Mouse (Mus musculus) induced T-regulatory cell, adult 2 months (primary cell): ENCODE measurements around the gene Rpl26.
A peak's percentile ranks its signal among the peaks of the same experiment; 100 is the strongest.
"Not testable (repeated sequence)": the region's sequence is repeated elsewhere in the genome, so short reads cannot be mapped to it uniquely, and the experiment has no call there.

Experiments used
- DNase-seq: peaks from one replicate; pipeline ENCODE4 v3.0.0-alpha.2; 2012; ENCODE audit warnings: low read depth

The Rpl26 gene

DNA sequence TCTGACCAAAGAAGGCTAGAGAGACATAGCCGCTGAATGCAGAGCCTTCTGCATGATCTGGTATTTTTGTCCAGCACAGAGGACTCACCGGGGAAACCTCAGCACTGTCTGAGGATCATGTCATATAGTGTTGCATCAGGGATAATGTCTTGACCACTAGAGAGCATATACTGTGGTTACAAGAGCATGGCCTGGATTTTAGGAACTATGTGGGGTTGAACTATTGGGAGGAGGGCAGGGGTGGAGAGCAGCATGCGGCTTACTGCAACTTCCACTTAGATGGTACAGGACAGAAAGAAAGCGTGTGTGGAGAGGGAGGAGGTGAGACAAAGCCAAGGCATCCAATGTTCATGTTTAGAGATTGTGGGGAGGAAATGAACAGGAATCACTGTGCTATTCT, 13.2 kb downstream of the Rpl26 start:
- DNase-seq, result no peak

DNA sequence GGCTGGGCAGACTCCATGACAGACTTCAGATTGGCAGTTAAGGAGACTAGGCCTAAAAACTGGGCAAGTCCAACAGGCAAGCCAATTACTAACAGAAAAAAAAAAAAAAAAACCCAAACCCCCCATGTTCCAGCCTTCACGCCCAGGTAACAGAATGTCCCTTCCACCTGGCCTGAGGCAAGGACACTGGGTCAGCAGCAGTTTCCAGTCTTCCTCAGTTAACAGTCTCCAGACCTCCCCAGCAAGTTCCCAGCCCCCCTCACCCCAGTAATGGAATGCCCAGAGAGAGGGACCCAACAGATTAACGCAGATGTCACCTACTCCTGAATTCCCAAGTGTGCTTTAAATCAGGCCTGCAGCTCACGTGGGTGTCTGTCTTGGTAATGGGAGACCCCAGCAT, 21.8 kb downstream of the Rpl26 start:
- DNase-seq, result no peak

DNA sequence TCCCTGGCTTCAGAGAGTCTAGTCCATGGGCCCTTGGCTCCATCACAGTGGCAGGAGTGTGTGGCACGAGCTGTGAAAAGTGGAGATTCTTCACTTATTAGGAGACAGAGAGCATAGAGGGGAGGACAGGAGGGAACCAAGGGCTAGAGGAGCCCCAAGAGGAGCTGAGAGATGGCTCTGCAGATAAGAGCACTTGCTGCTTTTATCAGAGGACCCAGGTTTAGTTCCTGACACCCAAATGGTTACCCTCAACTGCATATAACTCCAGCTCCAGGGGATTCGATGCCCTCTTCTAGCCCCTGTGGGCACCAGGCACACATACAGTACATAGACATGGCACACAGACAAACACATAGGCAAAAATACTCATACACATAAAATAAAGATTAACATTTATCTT, 23.4 kb downstream of the Rpl26 start:
- DNase-seq, result no peak

DNA sequence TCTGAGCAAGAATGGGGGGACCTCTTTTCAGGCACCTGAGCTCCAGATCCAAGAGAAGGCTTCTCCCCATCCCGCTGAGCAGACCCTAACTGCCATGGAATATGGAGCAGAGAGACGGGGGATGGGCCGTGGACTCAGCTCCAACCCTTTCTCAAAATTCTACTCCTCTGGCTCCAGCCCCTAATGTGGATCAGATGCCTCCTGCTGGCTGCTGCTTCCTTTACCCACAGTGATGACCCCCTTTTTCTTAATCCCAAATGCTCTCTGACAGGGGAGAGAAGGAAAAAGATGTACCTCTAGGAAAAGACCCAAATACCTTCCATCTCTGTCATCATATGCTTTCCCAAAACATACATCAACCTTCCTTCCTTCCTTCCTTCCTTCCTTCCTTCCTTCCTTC, 25.6 kb downstream of the Rpl26 start, which contains the start of gene Odf4:
Odf4 (minus strand) TSS at position 101 of the 400 bp plus-strand sequence.
- no peak for DNase-seq

- DNase-seq, result no peak
These were observed 28.6 kb downstream of the Rpl26 start for GRCm38 (mm10) chr11:68929947-68930346.

DNA sequence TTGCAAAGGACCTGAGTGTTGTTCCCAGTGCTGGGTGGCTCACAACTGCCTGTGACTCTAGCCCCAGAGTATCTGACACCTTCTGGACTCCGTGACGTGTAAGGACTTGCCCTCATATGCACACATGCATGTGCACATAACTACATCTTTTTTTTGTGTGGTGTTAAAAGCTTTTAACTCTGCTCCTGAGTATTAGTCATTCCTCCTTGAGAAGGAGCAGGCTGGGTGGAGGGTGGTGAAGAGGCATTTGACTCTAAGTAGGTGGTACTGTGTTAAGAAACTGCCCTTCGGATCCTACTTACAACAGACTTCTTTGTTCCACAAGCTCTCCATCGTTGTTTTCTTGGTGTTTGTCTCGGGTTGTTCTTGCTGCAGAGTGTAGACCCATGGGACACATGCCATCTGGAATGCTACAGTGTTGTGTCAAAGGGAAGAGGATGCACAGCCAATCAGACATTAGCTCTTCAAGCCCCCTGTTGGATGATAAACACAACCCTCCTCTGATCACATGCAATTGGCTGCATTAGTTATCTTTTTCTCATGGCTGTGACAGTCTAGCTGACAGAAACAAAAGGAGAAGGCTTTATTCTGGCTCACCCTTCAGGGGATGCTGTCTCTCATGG, 32.6 kb downstream of the Rpl26 start:
- no peak for DNase-seq

- not testable (repeated sequence) for DNase-seq
These were observed 35.6 kb downstream of the Rpl26 start for GRCm38 (mm10) chr11:68936951-68937350.

DNA sequence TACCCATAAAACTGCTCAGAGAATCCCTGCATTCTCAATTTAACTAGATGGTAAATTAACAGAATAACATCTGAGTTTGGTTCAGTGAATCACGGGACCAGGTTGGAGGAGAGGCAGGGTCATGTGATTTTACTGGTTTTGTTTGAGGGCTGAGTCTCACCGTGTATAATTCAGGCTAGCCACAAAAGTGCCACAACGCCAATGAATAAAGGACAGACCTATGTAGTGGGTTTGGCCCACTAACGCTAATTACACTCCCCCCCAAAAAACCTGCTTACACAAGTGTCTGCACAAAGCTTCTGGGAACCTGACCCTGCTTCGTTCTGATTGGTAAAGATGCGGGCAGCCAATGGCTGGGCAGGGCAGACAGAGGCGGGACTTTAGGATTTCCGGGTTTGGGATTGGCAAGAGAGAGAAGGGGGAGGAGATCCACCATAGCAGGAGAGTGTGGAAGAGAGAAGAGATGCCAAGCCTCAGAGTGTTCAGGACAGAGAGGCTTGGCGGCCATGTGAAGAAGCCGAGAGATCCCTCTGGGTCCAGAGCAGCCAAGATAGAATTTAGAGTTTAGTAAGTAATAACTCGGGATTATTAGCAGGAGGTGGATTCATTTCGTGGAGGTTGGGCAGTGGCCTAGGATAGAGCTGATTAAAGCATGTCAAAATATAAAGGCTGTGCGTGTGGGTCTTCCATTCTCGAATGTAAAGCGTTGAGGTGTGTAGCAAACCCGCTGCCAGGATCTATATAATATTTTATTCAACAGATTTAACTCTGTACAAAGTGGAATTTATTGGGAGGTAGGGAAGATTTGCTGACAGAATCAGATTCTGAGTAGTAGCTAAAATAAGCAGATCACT, 38.3 kb downstream of the Rpl26 start:
- DNase-seq, result peak; percentile 91

GRCm38 (mm10) chr11:68940516-68940915, 39.1 kb downstream of the Rpl26 start:
- DNase-seq, result no peak

DNA sequence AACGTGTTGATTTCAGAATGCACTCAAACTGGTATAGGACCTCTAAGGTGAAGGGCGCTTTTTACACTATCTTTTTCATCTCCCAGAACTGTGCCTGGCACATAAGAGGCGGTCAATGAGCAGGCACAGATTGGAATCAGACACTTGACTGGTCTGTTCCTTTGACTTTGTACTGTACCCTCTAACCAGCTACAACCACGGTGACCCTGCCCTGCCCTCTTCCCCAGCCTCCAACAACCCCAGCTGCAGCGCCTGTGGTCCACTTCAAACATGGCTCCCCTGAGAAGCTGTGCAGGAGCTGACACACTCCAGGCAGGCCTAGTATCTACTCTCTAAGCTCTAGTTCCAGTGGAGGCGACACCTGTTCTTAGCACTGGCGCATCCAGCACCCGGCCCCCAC, 41.3 kb downstream of the Rpl26 start:
- DNase-seq, result no peak

DNA sequence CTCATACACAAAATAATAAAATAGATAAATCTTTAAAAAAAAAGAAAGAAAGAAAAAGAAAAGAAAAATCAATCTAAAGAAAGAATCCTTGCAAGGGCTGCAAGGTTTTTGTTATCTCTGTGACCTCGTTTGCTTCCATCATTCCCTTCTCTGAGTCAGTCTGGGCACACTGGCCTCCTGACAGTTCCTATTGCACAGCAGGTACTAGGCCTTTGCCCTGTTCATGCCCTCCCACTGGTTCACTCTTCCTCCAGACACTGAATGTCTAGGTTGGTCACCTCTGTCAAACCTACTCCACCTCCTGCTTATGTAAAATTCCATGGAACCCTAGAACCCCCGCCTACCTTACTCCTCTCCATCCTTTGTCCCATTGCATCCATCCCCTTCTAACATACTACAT, 43.9 kb downstream of the Rpl26 start:
- DNase-seq, result no peak

GRCm38 (mm10) chr11:68946001-68946400, 44.6 kb downstream of the Rpl26 start:
- no peak for DNase-seq

DNA sequence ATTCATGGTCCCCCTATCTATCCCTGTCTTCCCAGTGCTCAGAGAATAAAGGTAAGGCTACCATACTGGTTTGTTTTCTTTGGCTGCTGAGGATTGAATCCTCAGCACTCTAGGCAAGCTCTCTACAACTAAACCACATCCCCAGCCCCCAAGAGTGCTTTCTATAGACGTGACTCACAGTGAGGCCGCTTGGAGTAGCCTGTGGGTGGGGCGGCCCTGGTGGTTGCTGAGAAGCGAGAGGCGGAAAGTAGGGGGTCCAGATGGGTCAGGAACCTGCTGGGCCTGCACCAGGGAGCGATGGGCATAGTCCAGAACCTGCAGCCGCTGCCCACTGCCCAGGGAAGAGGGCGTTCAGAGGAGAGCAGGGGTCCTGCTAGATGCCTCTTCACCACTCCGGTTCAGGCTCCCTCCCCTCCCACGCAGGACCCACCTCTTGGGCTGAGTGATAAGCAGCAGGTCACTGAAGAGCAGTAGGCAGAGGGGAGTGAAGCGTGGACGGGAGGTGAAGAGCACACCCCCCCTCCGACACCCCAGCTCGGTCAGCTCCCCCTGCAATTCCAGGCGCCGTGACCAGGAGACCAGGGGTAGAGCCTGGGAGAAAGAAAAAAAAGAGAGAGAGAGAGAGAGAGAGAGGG, 45.5 kb downstream of the Rpl26 start:
- DNase-seq, result no peak

GRCm38 (mm10) chr11:68947542-68947993, 46.2 kb downstream of the Rpl26 start:
- DNase-seq, result no peak

DNA sequence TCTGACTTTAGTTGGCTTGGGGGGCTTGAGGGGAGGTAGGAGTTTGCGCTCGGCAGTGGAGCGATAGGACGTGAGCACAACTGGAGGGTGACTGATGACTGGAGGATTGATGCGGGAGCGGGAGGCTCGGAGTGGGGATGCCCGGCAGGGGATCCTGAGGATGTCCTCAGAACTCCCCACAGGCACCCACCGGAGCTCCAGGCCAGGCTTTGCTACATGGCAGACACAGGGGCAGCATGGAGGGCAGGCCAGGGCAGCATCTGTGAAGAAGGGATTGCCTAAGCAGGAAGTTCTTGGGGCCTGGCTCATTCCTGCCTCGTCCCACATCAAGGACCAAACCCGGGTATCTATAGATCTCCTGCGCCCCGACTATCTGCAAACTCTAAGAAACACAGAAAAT, 52.5 kb downstream of the Rpl26 start:
- no peak for DNase-seq

DNA sequence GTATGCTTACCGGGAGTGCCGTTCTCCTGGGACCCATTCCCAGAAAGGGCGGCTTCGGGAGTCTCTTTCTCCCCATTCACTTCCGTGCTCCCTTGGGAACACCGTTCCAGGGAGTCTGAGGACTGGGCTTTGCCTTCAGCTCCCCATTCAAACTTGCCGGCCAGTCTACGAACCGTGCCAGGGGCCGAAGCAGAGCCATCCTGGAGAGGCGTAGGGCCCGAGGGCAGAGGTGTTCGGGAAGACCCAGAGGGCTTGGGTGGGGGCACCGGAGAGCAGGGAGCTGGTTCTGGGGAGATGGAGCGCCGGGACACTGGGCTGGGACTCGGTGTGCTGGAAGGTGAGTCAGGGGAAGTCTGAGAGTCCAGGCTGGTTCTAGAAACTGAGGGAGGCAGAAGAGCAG, 53.0 kb downstream of the Rpl26 start:
- no peak for DNase-seq

DNA sequence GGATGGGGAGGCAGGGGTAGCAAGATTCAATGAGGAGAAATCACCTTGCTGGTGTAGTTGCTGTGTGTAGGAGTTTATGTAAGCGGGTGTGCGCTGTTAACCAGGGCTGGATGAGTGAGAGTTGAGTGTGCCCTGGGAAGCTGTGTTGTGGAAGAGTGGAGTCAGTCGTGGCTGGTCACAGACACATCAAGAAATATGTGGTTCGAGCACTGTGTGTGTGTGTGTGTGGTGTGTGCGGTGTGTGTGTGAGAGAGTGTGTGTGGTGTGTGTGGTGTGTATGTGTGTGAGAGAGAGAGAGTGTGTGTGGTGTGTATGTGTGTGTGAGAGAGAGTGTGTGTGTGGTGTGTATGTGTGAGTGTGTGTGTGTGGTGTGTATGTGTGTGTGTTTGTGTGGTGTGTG, 54.1 kb downstream of the Rpl26 start:
- DNase-seq, result no peak

DNA sequence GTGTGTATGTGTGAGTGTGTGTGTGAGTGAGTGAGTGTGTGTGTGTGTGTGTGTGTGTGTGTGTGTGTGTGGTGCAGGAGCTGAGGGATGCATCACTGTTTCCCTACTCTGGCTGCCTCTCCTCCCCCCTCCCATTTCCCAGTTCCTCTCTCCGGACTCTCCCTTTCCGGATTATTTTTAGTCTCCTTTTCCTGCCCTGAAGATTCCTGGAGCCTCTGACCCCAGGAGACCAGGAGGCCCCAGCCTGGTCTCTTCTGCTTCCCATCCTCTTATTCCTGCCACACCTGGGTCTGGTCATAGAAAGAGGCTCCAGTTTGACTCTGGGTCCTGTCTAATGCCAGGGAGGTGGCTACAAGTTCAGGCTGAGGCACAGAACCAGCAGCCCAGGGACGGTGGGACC, 54.7 kb downstream of the Rpl26 start:
- no peak for DNase-seq
